Mouse (Mus musculus) E14TG2a.4 (cell line): Measurements from ENCODE around the gene Fam198a.
A peak's percentile ranks its signal among the peaks of the same experiment; 100 is the strongest.

ENCODE experiments used
- H3K27me3 ChIP-seq: 2 replicates; pipeline ENCODE4 v1.6.1; 2014; ENCODE audit warnings: low read length, control low read depth; ENCODE audit not compliant: insufficient read depth
- H3K36me3 ChIP-seq: 2 replicates; pipeline ENCODE4 v1.6.1; 2014; ENCODE audit warnings: low read length, control low read depth; ENCODE audit not compliant: insufficient read depth
- H3K4me1 ChIP-seq: replicated peaks from 2 replicates; pipeline ENCODE4 v1.6.1; 2014; ENCODE audit warnings: low read depth, low read length, control low read depth
- H3K4me3 ChIP-seq: replicated peaks from 2 replicates; pipeline ENCODE4 v1.5.1; 2014; ENCODE audit warnings: mild to moderate bottlenecking, low read length
- H3K9me3 ChIP-seq: 2 replicates; pipeline ENCODE4 v1.6.1; 2014; ENCODE audit warnings: low read length, control low read depth
- CTCF ChIP-seq: conservative IDR thresholded peaks from 2 replicates; pipeline ENCODE4 v1.5.1; 2014; ENCODE audit warnings: low read length
- NANOG ChIP-seq: IDR thresholded peaks from 2 replicates; pipeline ENCODE4 v1.6.1; 2014; ENCODE audit warnings: borderline replicate concordance, low read length, mixed read lengths
- POU5F1 ChIP-seq: IDR thresholded peaks from 2 replicates; pipeline ENCODE4 v1.6.1; 2014; ENCODE audit warnings: low read length, borderline replicate concordance

Fam198a gene

GRCm38 (mm10) chr9:121981466-121982105, 30.8 kb downstream of the Fam198a start:
- Histone ChIP-seq H3K9me3 (0 out of 2 replicates have a peak, but pooled peaks cover 8% of the 10 kb centered on the region), H3K4me1 (peaks cover 27% of the 10 kb centered on the region), H3K4me3 (no peak overlapping the region), H3K27me3 (peaks cover 11% of the 10 kb centered on the region), H3K36me3 (no peaks in the 10 kb centered on the region)
- TF ChIP-seq NANOG (no peak), POU5F1 (no peak), CTCF (no peak)

DNA sequence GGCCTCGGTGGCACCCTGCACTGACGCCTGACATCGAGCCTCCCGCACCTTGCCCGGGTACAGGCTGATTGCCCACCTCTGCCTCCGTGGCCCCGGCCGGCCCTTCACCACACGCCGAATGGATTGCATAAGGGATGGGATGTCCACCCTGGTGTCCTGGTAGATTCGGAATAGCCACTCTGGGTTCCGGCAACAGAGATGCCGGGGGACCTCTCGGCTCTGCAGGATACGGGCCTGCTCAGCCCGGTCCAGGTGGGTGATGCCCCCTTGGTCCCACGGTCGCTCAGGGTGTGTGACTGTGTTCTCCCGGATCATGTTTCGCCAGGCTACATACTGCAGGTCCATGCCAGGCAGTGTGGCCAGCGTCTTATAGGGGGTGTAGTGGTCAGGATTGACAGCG, 31.4 kb downstream of the Fam198a start:
- Histone ChIP-seq H3K36me3 (no peaks in the 10 kb centered on the region), H3K4me1 (peaks cover 27% of the 10 kb centered on the region), H3K27me3 (peaks cover 9% of the 10 kb centered on the region), H3K4me3 (no peak overlapping the region), H3K9me3 (0 out of 2 replicates have a peak, but pooled peaks cover 8% of the 10 kb centered on the region)
- no peak for TF ChIP-seq POU5F1
- TF ChIP-seq NANOG: no peak

DNA sequence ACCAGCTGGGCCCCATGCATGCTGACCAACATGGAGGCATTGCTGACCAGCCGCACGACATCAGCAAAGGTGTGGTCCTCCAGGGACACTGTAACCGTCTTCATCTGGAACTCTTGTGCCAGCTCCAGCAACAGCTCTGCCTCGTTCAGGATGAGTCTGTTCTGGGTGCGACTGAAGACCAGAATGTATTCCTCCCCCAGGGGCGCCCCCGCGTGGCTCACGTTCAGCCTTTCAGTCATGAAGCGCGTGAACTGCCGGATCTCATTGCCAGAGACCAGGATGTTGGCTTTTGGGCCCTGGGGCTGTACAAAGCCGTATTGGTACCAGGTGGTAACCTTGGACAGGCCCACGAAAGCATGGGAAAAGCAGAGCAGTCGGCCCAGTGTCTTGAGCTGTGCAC, 31.9 kb downstream of the Fam198a start:
- no peaks in the 10 kb centered on the region for H3K36me3 ChIP-seq
- H3K9me3 ChIP-seq: 0 out of 2 replicates have a peak, but pooled peaks cover 8% of the 10 kb centered on the region
- TF ChIP-seq POU5F1: no peak
- no peak for TF ChIP-seq CTCF
- no peak for TF ChIP-seq NANOG
- H3K27me3 ChIP-seq: peaks cover 5% of the 10 kb centered on the region
- H3K4me3 ChIP-seq: no peak overlapping the region
- peaks cover 28% of the 10 kb centered on the region for H3K4me1 ChIP-seq

DNA sequence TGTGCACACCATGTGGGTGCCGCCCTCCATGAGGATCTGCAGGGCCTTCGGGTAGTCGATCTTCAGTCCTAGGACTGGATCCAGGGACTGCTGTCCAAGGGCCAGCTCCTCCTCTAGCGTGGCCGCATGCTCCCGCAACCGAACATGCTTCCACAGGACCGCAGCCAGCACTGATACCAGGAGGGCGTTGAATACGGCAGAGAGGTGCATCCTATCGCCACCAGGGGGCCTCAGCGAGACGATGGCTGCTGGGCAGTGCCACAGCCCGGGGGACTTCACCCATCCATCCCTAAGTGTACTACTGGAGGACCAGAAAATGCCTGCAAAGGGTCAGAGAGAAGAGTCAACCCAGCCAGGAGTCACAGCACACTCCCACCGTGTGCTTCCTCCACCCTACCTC, 32.7 kb downstream of the Fam198a start:
- H3K27me3 ChIP-seq: no peaks in the 10 kb centered on the region
- peaks cover 33% of the 10 kb centered on the region for H3K4me1 ChIP-seq
- 0 out of 2 replicates have a peak, but pooled peaks cover 8% of the 10 kb centered on the region for H3K9me3 ChIP-seq
- 0 out of 2 replicates have a peak overlapping the region, but pooled peaks have one; percentile 23 for H3K4me3 ChIP-seq
- H3K36me3 ChIP-seq: no peaks in the 10 kb centered on the region
- no peak for TF ChIP-seq NANOG
- TF ChIP-seq POU5F1: no peak
- peak; percentile 80 for TF ChIP-seq CTCF

GRCm38 (mm10) chr9:121984465-121985461, 34.0 kb downstream of the Fam198a start:
- H3K27me3 ChIP-seq: no peaks in the 10 kb centered on the region
- H3K9me3 ChIP-seq: 0 out of 2 replicates have a peak, but pooled peaks cover 8% of the 10 kb centered on the region
- H3K4me1 ChIP-seq: peaks cover 46% of the 10 kb centered on the region
- no peak overlapping the region for H3K4me3 ChIP-seq
- TF ChIP-seq POU5F1 (no peak), NANOG (no peak), CTCF (peak; percentile 99)
- H3K36me3 ChIP-seq: no peaks in the 10 kb centered on the region

- Histone ChIP-seq H3K27me3 (peaks cover 3% of the 10 kb centered on the region; the same call in 1 of the 2 replicates), H3K36me3 (peaks cover 28% of the 10 kb centered on the region), H3K4me3 (no peak overlapping the region), H3K4me1 (peaks cover 60% of the 10 kb centered on the region), H3K9me3 (no peaks in the 10 kb centered on the region)
- TF ChIP-seq POU5F1 (no peak), CTCF (no peak), NANOG (no peak)
These were observed 38.1 kb downstream of the Fam198a start for GRCm38 (mm10) chr9:121988910-121989309.

DNA sequence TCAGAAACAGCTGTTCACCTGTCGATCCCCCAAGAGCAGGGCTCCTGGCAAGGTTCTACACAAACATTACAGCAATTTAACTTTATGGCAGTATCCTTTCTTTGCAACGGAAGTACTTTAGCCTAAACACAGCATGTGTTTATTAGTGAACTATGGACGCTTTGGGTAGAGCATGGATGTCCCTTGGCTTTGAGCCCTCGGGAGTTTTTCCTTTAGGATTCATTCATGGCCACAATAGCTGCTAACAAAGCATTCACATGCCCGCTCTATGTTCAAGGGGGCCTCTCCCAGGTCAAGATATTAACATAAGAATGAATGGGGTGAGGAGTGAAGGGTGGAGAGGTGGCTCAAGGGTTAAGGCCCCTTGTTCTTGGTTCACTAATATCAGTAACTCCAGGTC, 38.7 kb downstream of the Fam198a start:
- peaks cover 8% of the 10 kb centered on the region for H3K27me3 ChIP-seq
- H3K4me1 ChIP-seq: peaks cover 55% of the 10 kb centered on the region
- peak; percentile 93 for TF ChIP-seq NANOG
- TF ChIP-seq CTCF: no peak
- H3K9me3 ChIP-seq: no peaks in the 10 kb centered on the region
- no peak overlapping the region for H3K4me3 ChIP-seq
- peaks cover 34% of the 10 kb centered on the region for H3K36me3 ChIP-seq

DNA sequence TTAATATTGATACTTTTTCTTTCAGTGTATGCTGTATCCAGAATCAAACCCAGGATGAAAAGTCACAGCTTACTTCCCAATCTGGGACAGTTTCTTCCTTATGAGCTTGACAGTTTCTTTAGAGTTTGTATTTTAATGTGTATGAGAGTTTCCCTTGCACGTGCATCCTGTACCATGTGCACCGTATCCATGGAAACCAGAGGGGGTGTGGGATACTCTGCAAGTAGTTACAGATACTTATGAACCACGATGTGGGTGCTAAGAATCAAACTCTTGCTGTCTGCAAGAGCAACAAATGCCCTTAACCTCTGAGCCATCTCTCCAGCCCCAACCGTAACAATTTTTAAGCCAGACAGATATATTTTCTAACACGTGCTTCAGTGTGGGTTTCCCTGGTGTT, 40.3 kb downstream of the Fam198a start:
- H3K36me3 ChIP-seq: peaks cover 38% of the 10 kb centered on the region
- peaks cover 12% of the 10 kb centered on the region for H3K27me3 ChIP-seq
- H3K9me3 ChIP-seq: no peaks in the 10 kb centered on the region
- no peak for TF ChIP-seq NANOG
- TF ChIP-seq CTCF: no peak
- no peak for TF ChIP-seq POU5F1
- H3K4me1 ChIP-seq: peaks cover 51% of the 10 kb centered on the region
- H3K4me3 ChIP-seq: no peak overlapping the region
